Mouse (Mus musculus) olfactory bulb, adult 2 months (tissue): ENCODE results near the gene Slc2a12. TPM values are rescaled to one million over a fixed set of nuclear protein-coding genes. Genes with fewer than 3 reads are reported as not detected.

Source experiments
- H3K27ac ChIP-seq: fragments of 200-500 bp; 2 replicates; pipeline ENCODE4 v1.5.1; 2012; ENCODE audit warnings: low read depth, low read length; ENCODE audit not compliant: insufficient read depth
- H3K4me1 ChIP-seq: fragments of 200-500 bp; 2 replicates; pipeline ENCODE4 v1.6.1; 2012; ENCODE audit warnings: low read length; ENCODE audit not compliant: control insufficient read depth, insufficient read depth
- H3K4me3 ChIP-seq: fragments of 200-500 bp; 2 replicates; pipeline ENCODE4 v1.5.1; 2012; ENCODE audit warnings: mild to moderate bottlenecking, low read depth, low read length, moderate library complexity; ENCODE audit not compliant: insufficient read depth
- CTCF ChIP-seq: fragments of 200-500 bp; IDR thresholded peaks from 2 replicates; pipeline ENCODE4 v1.5.1; 2012; ENCODE audit warnings: low read depth, mild to moderate bottlenecking, low read length, moderate library complexity; ENCODE audit not compliant: insufficient read depth
- POLR2A ChIP-seq: fragments of 200-500 bp; IDR thresholded peaks from 2 replicates; pipeline ENCODE4 v1.6.1; 2012; ENCODE audit warnings: mild to moderate bottlenecking, low read depth, low read length, moderate library complexity; ENCODE audit not compliant: insufficient read depth
- WGBS: fragments of 180-500 bp; shearing (Covaris S2); methylation state at CpG from one replicate; pipeline ENCODE4 v1.1.7; 2018; 5-methylcytosine and 5-hydroxymethylcytosine counted together
- polyA plus RNA-seq: library from polyadenylated mRNA; stranded (reverse); fragments of >200 nt; gene quantifications from 2 replicates; pipeline ENCODE4 v1.2.4, GENCODE M21; 2012; ENCODE audit warnings: low replicate concordance; ENCODE audit not compliant: missing spikeins, insufficient read depth, insufficient read length

Slc2a12 gene
- polyA plus RNA-seq, 1 experiment = not detected

DNA sequence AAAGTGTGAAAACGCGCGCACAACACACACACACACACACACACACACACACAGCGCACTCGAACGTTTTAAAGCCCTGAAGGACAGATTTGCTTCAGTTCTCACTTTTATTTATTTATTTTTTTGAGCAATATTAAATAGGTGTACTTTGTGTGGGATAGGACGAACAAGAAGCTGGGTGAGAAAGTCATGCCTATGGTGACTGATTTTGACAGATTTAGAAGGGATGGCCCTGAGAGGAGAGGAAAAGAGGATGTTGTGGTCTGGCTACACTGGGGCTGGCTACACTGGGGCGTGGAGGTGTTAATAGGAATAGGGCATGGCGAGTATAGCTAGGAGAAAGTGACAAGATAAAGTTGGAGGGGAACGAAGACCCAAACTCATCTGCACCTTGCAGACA lies 87.4 kb downstream of the Slc2a12 start:
- 50% methylated on average over 10 of the region's 10 CpGs for WGBS
- TF ChIP-seq POLR2A = no peak
- TF ChIP-seq CTCF = no peak
- H3K4me1 ChIP-seq = peaks cover 4% of the 10 kb centered on the region; the same call in 1 of the 2 replicates
- H3K4me3 ChIP-seq = peak overlapping the region; percentile 96
- peak overlapping the region; percentile 95; the same call in 1 of the 2 replicates for H3K27ac ChIP-seq

GRCm38 (mm10) chr10:22745922-22746321 lies 101.1 kb downstream of the Slc2a12 start:
- WGBS = 44% methylated on average over 7 of the region's 7 CpGs
- Histone ChIP-seq H3K27ac (no peak overlapping the region), H3K4me1 (no peaks in the 10 kb centered on the region), H3K4me3 (no peak overlapping the region)
- TF ChIP-seq CTCF = no peak
- TF ChIP-seq POLR2A = no peak

DNA sequence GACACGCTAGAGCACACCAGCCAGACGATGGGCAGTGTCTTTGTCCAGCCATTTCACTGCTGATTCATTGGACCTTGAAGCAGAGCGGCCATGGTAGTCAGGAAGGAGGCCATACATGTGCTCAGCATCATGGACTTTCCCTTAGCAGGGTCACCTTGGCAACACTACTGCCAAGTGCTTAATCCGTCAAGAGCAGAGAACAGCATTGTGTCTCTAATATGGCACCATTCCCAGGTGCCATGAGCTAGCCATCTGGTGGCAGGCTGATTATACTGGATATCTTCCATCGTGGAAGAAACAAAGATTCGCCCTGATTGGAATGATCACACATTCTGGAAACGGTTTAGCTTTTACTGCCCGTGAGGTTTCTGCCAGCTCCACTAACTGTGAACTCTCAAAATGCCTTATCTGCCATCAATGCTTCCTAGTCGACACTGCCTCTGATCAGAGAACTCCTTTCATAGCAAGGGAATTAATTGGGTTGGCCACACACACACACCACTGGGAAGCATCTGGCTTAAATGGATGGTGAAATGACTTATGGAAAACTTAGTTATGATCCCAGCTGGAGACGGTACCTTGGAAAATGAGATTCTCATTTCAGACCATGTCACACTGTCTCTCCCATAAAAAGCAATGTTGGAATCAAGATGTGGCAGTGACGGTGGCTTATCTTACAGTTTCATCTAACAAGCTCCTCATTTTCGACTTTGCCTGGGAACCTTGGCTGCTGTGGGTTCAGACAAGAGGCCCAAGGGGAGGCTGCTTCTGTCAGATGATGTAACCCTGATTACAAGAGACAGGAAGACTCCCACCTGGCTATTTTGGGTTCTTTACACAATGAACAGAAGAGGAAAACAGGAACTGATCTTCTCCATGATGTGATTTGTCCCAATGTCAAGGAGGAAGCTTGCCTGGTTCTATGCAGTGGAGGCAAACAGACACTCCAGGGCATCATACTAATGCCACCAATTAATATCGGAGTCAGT lies 101.8 kb downstream of the Slc2a12 start:
- H3K27ac ChIP-seq = no peak overlapping the region
- WGBS = 49% methylated on average over 13 of the region's 13 CpGs
- TF ChIP-seq POLR2A (no peak), CTCF (no peak)

DNA sequence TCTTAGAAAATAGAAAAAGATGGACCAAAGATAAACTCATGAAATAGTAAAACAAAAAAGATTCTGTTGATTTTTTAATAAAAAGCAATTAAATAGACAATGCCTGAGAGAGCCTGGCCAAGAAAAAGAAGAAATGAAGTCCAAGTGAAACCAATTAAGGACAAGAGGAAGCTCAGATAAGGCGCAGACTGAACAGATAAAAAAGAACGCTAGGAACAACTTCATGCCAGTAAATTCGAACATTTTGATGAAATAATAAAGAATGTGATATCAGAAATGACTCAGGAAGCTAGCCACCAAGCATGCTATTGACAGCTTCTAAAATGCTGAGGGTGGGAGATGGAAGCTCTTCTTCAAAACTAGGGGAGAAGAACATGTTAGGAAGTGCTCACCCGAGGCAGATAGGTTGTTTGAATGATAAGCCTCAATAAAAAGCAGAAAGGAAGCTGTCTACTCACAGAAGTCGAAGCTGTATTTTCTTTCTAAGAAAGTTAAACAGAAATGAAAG lies 106.4 kb downstream of the Slc2a12 start:
- no peak overlapping the region for H3K27ac ChIP-seq
- no peak overlapping the region for H3K4me3 ChIP-seq
- no peaks in the 10 kb centered on the region for H3K4me1 ChIP-seq
- 76% methylated on average over 5 of the region's 5 CpGs for WGBS
- TF ChIP-seq CTCF = no peak
- TF ChIP-seq POLR2A = no peak

More for the DNA sequence above, 101.8 kb downstream of the Slc2a12 start:
- H3K4me1 ChIP-seq = no peaks in the 10 kb centered on the region
- no peak overlapping the region for H3K4me3 ChIP-seq

Other genes with a start within 250 kb of the Slc2a12 start
- not detected in 2 replicates for gene Tbpl1, start 86.9 kb downstream of the Slc2a12 start, polyA plus RNA-seq
- gene Tcf21, start 175.2 kb downstream of the Slc2a12 start, polyA plus RNA-seq = not detected in 2 replicates